Mouse (Mus musculus) erythroid progenitor cell, adult 5-6 weeks (primary cell): Measurements from ENCODE around the gene Ntn1. TPM values are rescaled to one million over a fixed set of nuclear protein-coding genes. Genes with fewer than 3 reads are reported as not detected.

Experiments used
- ATAC-seq: replicated peaks from 2 replicates; pipeline ENCODE4 v1.8.0; 2016; ENCODE audit warnings: moderate number of reproducible peaks, mild to moderate bottlenecking, moderate TSS enrichment, inconsistent platforms; ENCODE audit not compliant: poor library complexity, low FRiP score, severe bottlenecking
- total RNA-seq, 2 experiments: library from RNA; stranded (forward) in 1 of 2; stranded (reverse) in 1 of 2; fragments of 150-400 nt in 1 of 2; fragments of 186-747, 209-891 nt in 1 of 2; gene quantifications; 2 replicates each; pipeline versions ENCODE4 v1.2.3 to v1.2.4; 2015 to 2017; ENCODE audit warnings: low replicate concordance in 2 of 2

The Ntn1 gene
- total RNA-seq, 2 experiments from 2014 or later: not detected

DNA sequence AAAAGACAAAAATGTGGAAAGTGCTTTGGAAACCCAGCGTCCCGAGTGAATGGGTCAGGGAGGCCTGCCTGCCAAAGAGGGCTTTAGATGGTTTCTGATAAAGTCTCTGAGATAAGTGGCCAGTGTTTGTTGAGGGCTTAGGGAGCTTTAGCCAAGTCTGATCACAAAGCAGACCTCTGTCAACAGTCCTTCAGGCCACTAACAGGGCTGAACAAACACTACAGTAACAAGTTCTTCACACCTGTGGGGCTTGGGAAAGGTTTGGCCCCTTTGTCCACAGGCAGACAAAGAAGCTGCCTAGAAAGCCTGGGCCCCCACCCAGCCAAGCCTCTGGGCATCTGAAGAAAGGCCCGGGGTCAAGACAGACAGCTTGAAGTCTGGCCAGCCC is 114.9 kb downstream of the Ntn1 start:
- no peak for ATAC-seq

DNA sequence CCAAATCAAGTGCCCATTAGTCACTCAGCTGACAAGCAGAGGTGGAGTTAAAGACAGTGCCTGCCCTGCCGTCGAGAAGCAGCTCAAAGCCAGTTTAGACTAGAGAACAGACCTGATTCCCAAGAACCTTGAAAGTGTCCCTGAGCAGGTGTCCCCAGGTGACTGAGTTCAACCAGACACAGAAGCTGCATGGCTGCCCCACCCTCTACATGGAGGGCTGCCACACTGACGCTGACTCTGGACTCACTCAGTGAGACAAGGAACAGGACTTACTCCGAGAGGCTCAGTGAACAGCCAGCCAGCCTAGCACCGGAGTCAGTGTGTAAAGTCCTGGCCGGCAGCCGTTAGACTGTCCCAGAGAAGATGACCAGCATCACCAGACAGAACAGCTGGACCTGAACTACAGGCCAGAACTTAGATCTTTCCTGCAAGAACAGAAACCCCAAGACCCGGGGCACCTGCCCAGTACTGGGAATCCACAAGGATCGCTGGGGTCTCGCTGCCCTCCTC is 120.6 kb downstream of the Ntn1 start:
- ATAC-seq: no peak

DNA sequence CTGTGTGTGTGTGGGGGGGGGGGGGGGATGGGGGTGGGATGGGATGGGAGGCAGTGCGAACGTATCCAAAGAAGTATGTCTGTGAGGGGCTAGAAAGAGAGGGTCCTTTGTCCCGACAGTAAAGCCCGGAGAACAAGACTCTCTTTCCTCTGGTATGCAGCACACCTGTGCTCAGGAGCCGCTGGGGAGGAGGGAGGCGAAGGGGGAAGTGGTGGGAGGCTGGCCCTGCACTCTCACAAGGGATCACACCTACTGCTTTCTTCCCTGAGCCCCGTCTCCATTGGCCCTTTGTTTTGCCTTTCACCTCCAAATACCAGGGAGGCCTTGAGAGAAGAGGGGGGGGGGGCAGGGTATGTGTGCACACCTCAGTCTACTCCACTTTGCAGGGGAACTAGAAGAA is 123.7 kb downstream of the Ntn1 start:
- ATAC-seq: no peak

DNA sequence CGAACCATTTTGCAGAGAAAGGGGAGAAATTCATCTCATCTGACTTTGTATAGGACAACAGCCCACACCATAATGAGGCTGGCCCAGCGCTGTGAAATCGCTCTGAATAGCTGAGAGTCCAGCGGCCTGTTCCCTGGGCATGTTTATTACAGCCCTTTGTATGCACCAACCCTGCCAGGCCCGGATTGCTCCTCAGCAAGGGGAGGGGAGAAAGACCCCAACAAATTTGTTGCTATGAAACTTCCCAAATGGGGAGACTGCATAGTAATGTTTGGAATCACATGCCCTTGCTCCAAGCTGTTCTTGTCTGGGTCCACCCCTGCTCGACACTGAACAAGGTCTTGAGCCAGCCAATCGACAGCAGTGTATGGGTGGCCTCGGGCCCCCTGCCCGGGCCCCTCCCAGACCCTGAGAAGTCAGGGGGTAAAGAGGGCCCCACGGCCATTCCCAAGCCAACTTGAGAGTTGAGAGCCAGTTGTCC is 126.3 kb downstream of the Ntn1 start:
- no peak for ATAC-seq

DNA sequence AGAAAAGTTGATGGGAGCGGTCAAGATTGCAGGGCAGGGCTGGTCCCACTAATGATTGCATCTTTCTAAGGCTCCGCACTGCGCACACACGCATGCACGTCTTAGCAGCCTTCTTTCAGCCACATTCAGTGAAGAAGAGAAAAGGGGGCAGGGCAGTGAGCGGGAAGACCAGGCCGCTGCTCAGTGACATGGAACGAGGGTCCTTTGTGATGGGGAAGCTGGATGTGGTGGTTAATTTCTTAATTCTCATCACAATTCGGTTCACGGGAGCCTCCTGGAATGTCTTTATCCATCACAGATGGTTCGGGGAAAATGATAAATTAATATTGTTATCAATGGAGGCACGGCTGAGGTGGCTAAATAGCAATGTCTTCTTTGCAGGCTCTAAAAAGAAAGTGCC is 126.8 kb downstream of the Ntn1 start:
- ATAC-seq: no peak

DNA sequence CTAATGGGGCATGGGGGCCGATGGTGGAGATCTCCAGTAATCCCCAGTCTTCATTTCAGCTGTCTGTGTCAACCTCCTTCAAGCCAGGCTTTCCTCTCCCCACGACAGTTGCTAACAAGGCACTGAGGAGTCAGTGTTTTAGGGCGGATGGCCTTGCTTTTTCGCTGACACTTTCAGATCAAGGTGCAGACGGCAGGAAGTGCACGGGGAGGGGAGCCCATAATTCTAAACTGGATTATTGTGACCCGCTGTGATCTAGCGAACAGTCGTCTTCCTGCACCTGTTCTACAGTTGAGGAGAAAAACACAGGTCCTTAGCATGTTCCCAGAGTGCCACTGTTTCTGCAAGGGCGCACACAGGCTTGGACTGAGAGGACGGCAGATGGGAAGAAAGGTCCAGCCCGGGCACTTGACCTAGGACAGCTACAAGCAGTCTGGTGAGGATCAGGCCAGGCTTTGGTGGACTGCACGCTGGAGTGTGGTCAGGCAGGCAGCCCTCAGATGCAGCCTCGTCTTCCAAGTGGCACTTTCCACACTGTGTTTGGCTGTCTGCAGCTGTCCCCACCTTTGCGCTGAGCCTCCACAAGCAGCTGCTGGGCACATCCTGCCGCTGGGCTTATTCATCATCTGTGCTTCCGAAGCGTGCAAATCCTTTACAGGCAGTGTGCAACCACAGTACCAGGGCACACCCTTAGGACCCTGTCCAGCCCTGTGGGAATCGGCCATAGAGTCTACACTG is 129.7 kb downstream of the Ntn1 start:
- no peak for ATAC-seq

DNA sequence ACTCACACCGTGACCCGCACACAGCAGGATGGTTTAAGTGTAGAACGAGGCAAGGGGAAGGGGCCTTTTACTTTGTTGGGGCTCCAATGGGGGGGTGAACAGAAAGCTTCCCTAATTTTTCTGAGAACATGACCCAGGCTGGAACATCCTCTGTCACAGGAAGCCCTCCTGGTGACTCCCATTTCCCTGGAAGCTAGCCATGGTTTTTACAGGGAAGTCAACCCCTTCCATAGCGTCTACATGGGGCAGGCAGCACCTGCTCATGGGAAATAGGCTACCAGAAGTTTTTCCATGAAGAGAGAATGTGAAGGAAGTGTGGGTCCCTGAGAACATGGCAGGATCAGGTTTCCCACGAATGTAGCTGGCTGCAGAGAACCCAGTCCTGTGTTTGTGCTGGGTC is 136.3 kb downstream of the Ntn1 start:
- no peak for ATAC-seq

DNA sequence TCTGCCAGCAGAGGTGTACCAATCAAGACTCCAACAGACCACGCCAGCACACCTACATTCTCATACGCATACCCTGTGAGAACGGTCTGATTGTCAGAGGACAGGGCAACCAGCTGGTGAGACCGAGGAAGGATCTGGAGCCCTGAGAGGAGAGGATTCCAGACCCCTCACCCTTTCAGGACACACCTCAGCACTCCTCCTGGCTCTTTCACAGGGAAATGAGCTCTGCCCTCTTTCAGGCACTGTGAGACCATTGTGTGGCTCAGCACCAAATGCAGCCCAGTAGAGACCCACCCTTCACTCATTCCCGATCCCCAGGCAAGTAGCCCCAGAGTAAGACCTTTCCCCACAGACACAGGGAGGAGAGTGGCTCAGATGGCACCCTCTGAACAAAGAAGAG is 137.5 kb downstream of the Ntn1 start:
- no peak for ATAC-seq

DNA sequence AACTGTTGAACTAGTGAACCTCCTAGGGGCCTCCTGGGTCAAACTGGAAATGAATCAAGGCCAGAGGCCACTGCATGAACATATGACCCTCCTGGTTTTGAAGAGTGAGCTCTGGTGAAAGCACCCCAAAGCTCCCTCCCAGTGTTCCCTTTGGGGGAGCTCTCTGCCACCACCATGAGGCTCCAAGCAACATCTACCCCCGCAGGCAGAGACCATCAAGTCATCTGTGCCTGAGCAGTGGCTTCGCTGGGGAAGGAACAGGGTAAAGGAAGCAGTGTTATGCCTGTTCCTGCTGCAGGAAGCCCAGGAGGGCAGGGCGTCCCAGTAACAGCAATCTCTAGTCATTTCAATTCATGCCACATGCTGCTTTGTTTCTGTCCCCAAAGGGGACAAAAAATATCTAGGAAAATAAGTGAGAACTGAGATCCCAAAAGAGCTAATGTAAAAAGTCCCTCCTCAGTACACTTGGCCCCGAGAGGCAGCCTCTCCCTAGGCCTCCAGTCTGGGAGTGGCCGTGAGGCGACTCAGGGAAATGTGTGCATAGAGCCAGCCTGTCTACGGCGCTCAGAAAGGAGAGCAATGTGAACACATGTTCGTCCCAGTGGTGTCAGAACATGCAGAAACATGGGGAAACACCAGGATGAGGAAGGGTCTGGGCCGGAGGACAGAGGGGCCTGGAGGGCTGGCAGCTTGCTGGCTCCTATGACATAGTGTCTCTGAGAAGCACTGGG is 139.3 kb downstream of the Ntn1 start:
- no peak for ATAC-seq

DNA sequence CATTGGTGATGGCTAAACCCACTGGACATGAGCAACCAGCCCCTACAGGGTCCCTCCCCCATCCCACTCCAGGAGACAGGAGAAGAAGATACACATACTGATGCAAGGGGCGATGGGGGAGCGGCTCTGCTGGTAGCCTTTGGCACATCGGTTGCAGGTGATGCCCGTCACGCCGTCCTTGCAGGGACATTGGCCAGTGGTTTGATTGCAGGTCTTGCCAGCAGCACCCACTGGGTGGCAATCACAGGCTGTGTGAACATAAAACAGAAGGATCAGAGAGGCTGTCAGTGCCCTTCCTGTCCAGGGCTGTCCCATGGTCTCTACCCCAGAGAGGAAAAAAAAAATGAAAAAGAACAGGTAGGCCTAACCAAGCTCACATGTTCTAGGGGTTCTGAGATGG is 140.2 kb downstream of the Ntn1 start:
- no peak for ATAC-seq

DNA sequence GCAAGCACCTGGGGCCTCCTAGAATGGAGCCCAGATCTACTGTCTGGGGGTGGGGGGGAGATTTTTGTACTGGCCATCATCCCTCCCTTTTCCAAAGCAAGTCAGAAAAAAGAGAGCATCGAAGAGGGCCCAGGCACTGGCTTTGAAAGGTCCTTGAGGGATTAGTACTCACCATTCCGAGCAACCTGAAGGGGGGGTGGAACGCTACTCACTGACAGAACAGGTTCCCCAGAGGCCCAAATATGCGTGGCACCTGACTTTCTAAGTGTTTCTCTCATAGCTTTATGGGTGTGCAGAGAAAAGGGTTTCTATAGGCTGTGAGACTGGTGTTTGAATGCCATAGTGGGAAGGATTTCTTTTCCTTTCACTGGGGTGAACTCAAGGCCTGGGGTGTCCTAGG is 142.1 kb downstream of the Ntn1 start:
- no peak for ATAC-seq

DNA sequence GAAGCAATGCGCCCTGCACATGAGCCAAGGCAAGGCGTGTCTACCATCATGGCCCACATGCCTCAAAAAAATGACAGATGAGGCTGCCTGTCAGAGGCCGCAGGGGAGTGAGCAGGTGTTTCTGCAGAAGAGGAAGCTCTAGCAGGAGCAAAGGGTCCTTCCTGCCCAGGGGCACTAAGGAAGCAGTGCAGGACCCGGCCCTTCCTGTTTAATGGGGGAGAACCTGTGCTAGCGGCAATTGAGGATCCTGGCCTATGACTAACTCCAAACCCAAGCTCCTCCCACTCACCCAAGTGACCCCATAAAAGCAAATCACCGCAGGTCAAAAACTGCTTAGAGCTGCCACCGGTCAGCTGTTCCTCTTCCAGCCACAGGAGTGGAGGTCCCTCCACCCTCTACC is 147.1 kb downstream of the Ntn1 start:
- no peak for ATAC-seq

DNA sequence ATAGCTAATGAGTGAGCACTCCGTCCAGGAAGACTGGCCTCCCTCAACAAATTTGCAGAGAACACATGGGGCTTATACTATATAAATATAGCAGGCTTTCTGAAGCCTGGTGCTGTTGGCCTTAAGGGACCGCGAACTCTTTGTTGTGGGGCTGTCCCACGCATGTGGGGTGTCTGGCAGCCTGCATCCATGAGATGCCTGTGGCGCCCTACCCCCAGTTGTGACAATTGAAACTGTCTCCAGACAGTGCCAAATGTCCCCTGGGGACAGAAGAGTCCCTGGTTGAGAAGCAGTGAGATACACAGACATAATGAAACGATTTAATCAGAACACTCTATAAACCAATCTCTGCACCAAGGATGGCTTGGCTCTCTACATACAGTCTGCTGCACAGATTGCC is 150.5 kb downstream of the Ntn1 start:
- no peak for ATAC-seq

DNA sequence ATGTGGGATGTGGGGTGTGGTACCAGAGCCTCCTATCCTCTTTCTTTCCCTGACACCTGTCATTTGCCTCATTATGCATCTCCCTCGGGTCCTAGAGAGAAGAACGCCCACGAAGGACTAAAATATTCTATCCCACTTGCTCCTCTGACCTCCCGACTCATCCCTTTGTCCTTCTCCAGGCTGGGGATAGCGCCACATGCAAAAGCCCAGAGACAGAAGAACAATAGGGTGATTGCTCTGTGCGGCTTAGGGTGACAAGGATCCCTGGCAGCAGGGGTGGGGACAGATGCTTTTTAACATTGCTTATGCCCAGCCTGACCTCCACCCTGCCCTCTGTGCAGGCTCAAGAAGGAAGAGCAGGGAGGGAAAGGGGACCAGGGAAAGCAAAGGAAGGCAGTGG is 152.7 kb downstream of the Ntn1 start:
- ATAC-seq: no peak

DNA sequence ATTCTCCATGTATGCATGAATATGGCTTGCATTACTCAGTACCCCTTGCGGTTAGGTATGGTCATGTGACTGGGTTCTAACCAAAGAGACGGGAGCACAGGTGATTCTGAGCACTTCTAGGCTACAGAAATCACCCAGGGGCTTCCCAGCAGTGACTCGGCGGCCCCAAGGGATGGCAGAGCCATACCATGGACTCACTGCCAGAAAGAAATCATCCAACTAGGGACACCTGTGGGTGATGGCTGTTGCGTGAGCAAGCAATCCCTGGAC is 155.7 kb downstream of the Ntn1 start:
- no peak for ATAC-seq

DNA sequence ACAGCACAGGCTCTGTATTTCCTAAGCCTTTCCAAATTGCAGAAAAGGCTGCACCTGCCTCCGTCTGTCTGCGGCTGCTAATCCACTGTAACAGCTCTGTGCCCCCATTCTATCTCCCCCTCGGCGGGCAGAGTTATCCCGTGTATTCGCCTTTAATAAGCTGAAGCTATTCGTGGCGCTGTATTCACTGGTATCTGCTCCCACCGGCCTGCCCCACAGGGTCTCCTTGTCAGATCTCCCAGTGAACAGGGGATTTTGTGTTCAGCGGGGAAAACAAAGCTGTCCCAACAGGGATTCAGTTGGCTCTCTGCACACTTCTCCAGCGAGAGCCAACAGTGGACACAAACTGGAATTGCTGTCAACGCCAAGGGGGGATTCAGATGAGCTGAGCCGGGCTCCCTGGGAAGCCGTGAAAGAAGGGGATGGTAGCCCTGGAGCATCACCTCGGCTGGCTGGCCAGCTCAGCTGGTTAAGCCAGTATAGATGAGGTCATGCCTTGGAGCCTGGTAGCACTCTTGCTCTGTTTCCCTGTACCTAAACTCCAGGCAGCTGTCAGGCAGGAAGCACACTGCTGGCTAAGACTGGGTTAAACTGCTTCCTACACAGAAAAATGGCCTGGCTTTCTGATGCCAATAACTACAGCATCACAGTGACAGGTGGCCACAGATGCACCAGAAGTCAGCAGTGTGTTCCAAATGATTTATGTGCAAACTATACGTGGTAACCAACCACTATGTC is 156.2 kb downstream of the Ntn1 start:
- no peak for ATAC-seq

DNA sequence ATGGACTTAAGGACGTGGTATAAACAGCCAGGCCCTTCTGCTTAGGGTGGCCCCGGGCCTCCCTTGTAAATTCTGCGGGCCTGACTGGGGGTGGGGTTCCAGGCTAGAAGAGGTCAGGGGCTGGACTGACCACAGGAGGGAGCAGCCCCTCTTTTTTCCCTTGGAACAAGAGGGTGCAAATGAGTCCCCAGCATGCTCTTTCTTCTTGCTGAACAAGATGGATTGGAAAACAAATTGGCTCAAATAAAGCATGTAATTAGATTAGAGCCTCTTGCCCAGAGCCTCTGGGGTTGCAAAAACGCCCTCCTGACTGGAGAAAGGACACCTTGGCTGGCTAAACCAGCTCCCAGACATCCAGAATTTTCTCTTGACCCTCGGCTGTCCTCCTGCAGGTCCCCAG is 160.9 kb downstream of the Ntn1 start:
- ATAC-seq: no peak

DNA sequence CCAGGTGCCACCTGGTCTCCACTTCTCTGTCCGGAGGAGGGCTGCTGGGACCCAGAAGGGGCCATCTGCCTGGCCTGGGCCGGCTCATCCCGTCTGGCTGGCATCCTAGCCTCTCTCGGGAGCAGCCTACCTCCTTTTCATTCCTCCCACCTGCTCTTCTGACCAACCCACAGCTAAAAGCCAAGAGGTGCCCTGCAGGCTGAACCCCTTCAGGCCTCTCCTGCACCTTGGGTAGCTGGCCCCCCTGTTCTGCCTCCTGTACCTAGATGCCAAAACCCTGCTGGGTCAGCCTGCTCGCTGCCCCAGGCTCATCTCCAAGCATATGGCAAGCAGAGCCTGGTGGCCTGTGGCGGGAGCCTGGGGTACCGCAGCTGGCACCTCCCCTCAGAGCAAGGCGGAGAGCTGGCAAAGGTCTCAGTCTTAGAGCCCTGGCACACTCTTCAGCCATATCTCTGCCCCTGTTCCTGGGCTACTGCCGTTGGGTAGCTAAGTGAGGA is 167.1 kb downstream of the Ntn1 start:
- ATAC-seq: no peak

DNA sequence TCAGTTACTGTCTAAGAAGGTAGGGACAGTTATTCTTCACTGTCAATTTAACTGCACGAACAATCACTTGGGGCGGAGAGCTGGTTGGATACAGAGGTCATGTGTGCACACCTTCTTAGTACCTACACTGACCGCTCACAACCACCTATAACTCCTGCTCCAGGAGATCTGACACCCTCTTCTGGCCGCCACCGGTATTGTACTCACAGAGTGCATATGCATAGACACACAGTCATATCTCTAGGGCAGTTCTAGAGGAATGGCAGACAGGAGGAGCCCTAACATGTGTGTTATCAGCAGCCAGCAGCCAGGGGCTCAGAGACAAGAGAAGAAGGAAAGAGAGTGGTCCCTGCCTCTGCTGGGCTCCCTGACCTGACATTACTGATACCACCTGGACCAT is 169.1 kb downstream of the Ntn1 start:
- no peak for ATAC-seq

DNA sequence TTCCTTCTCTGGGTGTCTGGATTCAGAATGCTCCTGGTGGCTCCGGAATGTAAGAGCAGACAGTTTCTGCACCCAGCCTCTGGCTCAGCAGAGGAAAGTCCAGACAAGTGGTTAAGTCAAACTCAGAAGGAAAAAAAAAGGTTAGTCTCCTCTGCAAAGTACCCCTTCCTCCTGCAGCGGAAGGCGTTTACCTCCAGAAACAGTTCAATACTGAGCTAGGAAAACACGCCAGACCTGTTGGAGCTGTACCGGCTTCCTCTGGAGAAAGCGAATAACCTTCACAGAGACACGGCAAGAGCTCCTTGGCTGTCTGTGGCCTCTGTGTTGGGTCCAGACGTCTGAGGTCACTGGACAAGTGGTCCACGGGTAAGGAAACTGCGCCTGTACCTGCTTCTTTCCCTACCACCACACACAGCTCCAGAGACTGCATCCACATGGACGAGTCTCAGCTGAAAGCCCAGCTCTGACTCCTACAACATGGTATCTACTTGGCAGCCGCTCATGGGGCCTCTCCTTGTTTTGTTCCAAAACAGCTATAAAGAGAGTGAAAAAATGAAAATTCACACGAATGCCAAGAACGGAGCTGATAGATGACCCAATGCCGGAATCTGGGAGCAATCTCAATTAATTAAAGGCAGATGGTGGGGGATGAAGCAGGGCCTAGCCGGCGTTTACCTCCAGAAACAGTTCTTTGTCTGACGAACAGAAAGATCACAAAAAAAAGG is 171.5 kb downstream of the Ntn1 start:
- ATAC-seq: no peak
